Mouse (Mus musculus) ES-Bruce4 (cell line): ENCODE data around the gene Fbxl17. TPM values are rescaled to one million over a fixed set of nuclear protein-coding genes. Genes with fewer than 3 reads are reported as not detected.

Experiments
- H3K27ac ChIP-seq: 2 replicates; pipeline ENCODE4 v1.5.1; 2012; ENCODE audit warnings: low read length, inconsistent platforms; ENCODE audit not compliant: insufficient read depth
- H3K27me3 ChIP-seq: 2 replicates; pipeline ENCODE4 v1.6.1; 2012; ENCODE audit warnings: mild to moderate bottlenecking, low read length, inconsistent platforms; ENCODE audit not compliant: control insufficient read depth, poor library complexity, insufficient read depth, severe bottlenecking
- H3K36me3 ChIP-seq: 2 replicates; pipeline ENCODE4 v1.6.1; 2012; ENCODE audit warnings: inconsistent platforms, mild to moderate bottlenecking, low read length, moderate library complexity; ENCODE audit not compliant: control insufficient read depth, poor library complexity, insufficient read depth, severe bottlenecking
- H3K4me1 ChIP-seq: one replicate; pipeline ENCODE4 v1.8.1; 2011; ENCODE audit warnings: low read length; ENCODE audit not compliant: control insufficient read depth, insufficient read depth
- H3K4me3 ChIP-seq: 2 replicates; pipeline ENCODE4 v1.5.1; 2011; ENCODE audit warnings: low read depth, mild to moderate bottlenecking, low read length
- H3K9ac ChIP-seq: 2 replicates; pipeline ENCODE4 v1.6.1; 2012; ENCODE audit warnings: low read depth, mild to moderate bottlenecking, inconsistent platforms; ENCODE audit not compliant: poor library complexity, severe bottlenecking
- H3K9me3 ChIP-seq: replicated peaks from 2 replicates; pipeline ENCODE4 v1.6.1; 2012; ENCODE audit warnings: mild to moderate bottlenecking, low read length, inconsistent platforms; ENCODE audit not compliant: control insufficient read depth, poor library complexity, insufficient read depth, severe bottlenecking
- CTCF ChIP-seq: IDR thresholded peaks from one replicate; pipeline ENCODE4 v1.8.1; 2011; ENCODE audit warnings: low read depth, low read length
- EP300 ChIP-seq: IDR thresholded peaks from 2 replicates; pipeline ENCODE4 v1.6.1; 2011; ENCODE audit warnings: low read depth, low read length; ENCODE audit not compliant: insufficient read depth
- POLR2A ChIP-seq: IDR thresholded peaks from one replicate; pipeline ENCODE4 v1.8.1; 2011; ENCODE audit warnings: low read length; ENCODE audit not compliant: insufficient read depth
- polyA plus RNA-seq: library from polyadenylated mRNA; stranded (reverse); fragments of >200 nt; gene quantifications from 2 replicates; pipeline ENCODE4 v1.2.4, GENCODE M21; 2011; ENCODE audit warnings: low read depth; ENCODE audit not compliant: missing spikeins, insufficient read depth, insufficient read length

Fbxl17 gene
- polyA plus RNA-seq, 1 experiment: 11.7 TPM

DNA sequence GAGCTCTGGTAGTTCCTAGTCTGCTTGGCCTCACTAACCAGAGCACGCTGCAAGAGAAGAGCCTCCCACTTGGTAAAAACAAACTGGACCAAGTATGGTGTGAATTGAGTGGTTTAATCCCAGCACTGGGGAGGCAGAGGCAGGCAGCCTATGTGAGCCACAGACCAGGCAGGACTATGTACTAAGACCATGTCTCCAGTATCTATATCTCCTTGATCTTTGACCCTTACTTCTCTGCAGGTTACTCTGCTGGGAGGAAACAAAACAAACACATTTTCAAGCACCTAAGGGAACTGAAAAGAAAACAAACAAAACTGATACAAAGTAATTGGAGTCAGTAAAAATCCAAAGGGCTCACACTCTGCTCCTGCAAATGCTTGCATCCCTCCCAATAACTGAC, 141.0 kb downstream of the Fbxl17 start:
- H3K27ac ChIP-seq: no peak overlapping the region
- TF ChIP-seq POLR2A: no peak
- TF ChIP-seq EP300: no peak
- TF ChIP-seq CTCF: no peak

DNA sequence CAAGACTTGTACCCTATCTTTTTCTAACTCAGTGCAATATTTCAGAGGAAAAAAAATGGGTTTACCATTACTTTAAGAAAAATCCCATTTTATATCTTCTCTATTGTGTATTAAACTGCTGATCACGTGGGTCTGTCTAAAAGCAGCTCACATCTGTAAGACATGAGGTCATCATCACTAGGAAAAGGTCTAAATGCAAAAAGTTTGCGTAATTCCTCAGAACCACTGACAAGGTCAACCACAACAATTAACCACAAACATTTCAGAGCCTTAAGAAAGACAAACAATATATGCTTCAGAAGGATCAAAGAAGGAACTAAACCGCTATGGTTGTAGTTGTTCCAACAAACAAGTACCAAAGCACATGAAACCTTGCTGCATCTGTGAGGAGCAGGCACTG, 143.6 kb downstream of the Fbxl17 start:
- Histone ChIP-seq H3K4me3 (no peak overlapping the region), H3K27me3 (no peaks in the 10 kb centered on the region), H3K4me1 (no peaks in the 10 kb centered on the region), H3K9me3 (no peaks in the 10 kb centered on the region), H3K27ac (no peak overlapping the region), H3K36me3 (no peaks in the 10 kb centered on the region), H3K9ac (no peak overlapping the region)
- no peak for TF ChIP-seq CTCF
- TF ChIP-seq POLR2A: no peak
- TF ChIP-seq EP300: no peak

More for the DNA sequence above, 141.0 kb downstream of the Fbxl17 start:
- no peak overlapping the region for H3K9ac ChIP-seq
- no peaks in the 10 kb centered on the region for H3K27me3 ChIP-seq
- no peaks in the 10 kb centered on the region for H3K36me3 ChIP-seq
- H3K9me3 ChIP-seq: no peaks in the 10 kb centered on the region
- H3K4me1 ChIP-seq: no peaks in the 10 kb centered on the region
- H3K4me3 ChIP-seq: no peak overlapping the region

DNA sequence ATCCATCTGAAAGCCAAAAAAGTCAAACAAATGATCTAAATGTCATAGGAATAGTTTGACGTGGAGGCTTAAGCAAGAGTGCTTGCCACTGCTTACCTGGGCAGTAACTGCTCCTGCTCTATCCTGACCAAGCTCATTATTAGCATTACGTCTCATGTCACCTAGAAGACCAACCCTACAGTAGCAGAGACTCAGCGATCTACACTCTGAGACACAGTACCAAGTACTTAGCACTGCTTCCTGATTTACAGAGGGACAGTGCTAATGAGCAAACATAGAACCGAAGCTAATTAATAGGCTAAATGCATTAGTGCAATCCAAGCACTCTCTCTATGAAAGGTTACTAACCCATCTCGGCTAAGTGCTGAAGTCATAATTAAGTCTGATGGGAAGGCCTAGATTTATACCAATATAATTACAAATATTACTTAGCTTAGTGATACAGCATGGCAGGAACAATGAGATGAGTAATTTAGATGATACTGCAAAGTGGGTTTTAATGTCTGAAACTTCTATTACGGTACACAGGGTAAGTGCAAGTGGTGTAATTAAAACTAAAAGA, 147.1 kb downstream of the Fbxl17 start:
- no peak overlapping the region for H3K9ac ChIP-seq
- H3K27me3 ChIP-seq: no peaks in the 10 kb centered on the region
- no peak overlapping the region for H3K4me3 ChIP-seq
- no peak for TF ChIP-seq EP300
- TF ChIP-seq CTCF: no peak
- TF ChIP-seq POLR2A: no peak
- H3K4me1 ChIP-seq: no peaks in the 10 kb centered on the region
- no peaks in the 10 kb centered on the region for H3K36me3 ChIP-seq
- no peaks in the 10 kb centered on the region for H3K9me3 ChIP-seq
- H3K27ac ChIP-seq: no peak overlapping the region

DNA sequence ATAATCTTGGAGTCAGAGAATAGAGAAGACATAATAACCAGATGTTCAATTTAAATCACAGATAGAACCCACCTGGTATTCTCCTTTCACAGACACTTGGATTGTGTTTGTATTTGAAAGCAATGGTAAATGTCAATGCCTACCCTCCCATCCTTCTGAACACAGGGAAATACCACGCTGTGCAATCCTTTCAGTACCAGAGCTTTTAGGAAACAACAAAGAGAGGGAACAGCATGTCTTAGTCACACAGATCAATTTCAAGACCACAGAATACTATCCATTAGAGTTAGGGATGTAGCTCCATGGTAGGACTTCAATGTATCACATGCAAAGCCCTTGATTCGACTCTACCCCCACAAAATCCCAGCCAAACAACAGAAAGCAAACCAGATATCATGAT, 148.1 kb downstream of the Fbxl17 start:
- no peak overlapping the region for H3K4me3 ChIP-seq
- H3K4me1 ChIP-seq: no peaks in the 10 kb centered on the region
- no peaks in the 10 kb centered on the region for H3K27me3 ChIP-seq
- no peak for TF ChIP-seq EP300
- no peak for TF ChIP-seq POLR2A
- TF ChIP-seq CTCF: no peak
- no peaks in the 10 kb centered on the region for H3K9me3 ChIP-seq
- H3K27ac ChIP-seq: no peak overlapping the region
- no peaks in the 10 kb centered on the region for H3K36me3 ChIP-seq
- no peak overlapping the region for H3K9ac ChIP-seq

DNA sequence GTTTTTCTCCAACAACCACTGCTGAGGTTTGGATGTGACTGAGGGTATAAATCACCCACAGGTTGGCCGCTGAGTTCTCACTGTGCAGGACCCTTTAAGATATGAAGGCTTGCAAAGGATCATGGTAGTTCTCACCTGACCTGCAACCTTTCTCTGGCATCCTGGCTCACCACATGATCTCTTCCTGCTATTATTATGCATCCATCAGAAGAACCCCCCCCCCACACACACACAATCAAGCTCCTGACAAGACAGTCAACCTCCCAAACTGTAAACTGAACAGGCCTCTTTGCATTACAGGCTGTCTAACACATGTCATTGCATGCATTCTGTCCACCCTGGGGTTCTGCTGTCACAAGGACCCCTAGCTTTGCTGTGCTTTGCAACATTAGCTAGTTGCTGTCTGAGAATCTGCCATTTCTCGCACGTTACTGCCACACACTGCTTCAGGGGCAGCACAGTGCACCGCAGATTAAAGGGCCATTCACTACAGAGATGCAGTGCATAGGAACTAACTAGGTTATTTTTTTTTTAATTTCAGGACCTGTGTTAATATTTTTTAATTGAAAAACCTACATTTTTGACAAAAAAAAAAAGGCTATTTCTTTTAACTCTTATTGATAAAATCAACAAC, 148.8 kb downstream of the Fbxl17 start:
- H3K4me3 ChIP-seq: no peak overlapping the region
- no peaks in the 10 kb centered on the region for H3K36me3 ChIP-seq
- no peak overlapping the region for H3K27ac ChIP-seq
- H3K9me3 ChIP-seq: no peaks in the 10 kb centered on the region
- TF ChIP-seq CTCF (no peak), EP300 (0 out of 2 replicates have a peak, but pooled peaks have one; percentile 42)
- H3K9ac ChIP-seq: no peak overlapping the region
- no peaks in the 10 kb centered on the region for H3K4me1 ChIP-seq
- H3K27me3 ChIP-seq: no peaks in the 10 kb centered on the region

DNA sequence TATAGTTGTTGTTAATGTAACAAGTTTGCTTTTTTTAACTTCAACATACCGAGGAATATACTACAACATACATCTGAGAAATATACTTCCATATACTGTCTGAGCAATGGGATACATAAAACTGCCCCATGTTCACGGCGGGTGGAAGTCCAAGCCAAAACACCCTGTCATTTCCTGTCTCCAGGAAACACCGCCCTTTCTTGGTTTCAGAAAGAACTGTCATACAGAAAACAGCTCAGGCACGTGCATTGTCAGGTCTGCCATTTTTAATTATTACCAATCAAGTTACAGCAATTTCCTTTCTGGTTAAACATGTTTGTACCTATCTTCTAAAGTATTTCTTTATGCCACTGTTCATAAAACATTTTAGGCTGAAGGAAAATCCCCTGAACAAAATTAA, 155.7 kb downstream of the Fbxl17 start:
- no peaks in the 10 kb centered on the region for H3K27me3 ChIP-seq
- no peak overlapping the region for H3K27ac ChIP-seq
- H3K9ac ChIP-seq: no peak overlapping the region
- TF ChIP-seq CTCF (no peak), EP300 (no peak), POLR2A (no peak)
- H3K4me3 ChIP-seq: no peak overlapping the region
- H3K36me3 ChIP-seq: no peaks in the 10 kb centered on the region
- H3K9me3 ChIP-seq: no peaks in the 10 kb centered on the region
- no peaks in the 10 kb centered on the region for H3K4me1 ChIP-seq
